Mouse (Mus musculus): ENCODE measurements around the gene Srd5a1. TPM values are rescaled to one million over a fixed set of nuclear protein-coding genes. Genes with fewer than 3 reads are reported as not detected.
"Not testable (repeated sequence)": the region's sequence is repeated elsewhere in the genome, so short reads cannot be mapped to it uniquely, and the experiment has no call there.

Gene Srd5a1
- polyA plus RNA-seq, 1 experiment: 3.4 TPM

DNA sequence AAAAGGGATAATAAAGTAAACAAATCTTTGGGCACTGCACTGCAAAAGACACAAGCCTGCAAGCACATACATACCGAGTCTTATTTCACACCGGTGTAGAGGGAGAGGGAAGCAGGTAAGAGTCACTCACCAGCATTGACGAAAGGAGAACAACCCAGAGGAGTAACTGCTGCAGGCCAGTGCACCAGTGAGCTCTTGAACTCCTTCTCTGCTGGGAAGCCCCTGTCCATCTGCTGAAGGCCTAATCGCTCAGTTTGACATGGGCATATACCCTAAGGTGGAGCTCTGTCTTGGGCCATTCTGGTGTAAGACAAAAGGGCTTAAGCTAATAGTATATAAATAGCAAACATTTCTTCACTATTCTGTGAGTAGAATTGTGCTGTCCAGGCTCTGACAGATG is 28.9 kb upstream of the Srd5a1 start:
- 93% methylated on average over 4 of the region's 4 CpGs for WGBS
- H3K4me3 ChIP-seq (replicated peaks; ENCODE audit: extremely low read depth, low read depth, low read length): no peak overlapping the region
- TF ChIP-seq POLR2A (IDR thresholded peaks at IDR 0.05; ENCODE audit: borderline replicate concordance, extremely low read depth, low read depth, low read length) (no peak), CTCF (IDR thresholded peaks at IDR 0.05; ENCODE audit: insufficient read depth, low read length) (no peak)
- no peak for DNase-seq
- H3K4me1 ChIP-seq (ENCODE audit: control insufficient read depth, insufficient read depth, low read length): no peaks in the 10 kb centered on the region

DNA sequence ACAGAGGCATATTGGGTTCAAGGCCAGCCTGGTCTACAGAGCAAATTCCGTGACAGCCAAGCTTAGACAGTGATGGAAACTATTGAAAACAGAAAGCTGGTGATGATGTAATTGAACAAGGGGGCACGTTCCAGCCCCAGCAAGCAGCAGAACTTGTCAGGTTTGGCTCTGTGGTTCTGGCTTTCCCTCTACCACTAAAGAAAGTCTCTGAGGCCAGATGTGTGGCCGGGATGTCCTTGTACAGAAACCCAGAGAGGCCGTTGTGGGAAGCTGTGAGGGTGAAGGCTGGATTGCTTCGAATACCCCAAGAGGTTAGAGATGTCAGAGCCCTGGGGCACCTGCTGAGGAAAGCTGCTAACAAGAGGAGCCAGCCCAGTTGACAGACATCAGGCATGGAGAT is 28.0 kb upstream of the Srd5a1 start:
- DNase-seq: no peak
- no peak overlapping the region for H3K4me3 ChIP-seq (replicated peaks; ENCODE audit: extremely low read depth, low read depth, low read length)
- WGBS: 84% methylated on average over 5 of the region's 5 CpGs
- H3K4me1 ChIP-seq (ENCODE audit: control insufficient read depth, insufficient read depth, low read length): no peaks in the 10 kb centered on the region
- TF ChIP-seq POLR2A (IDR thresholded peaks at IDR 0.05; ENCODE audit: borderline replicate concordance, extremely low read depth, low read depth, low read length) (no peak), CTCF (IDR thresholded peaks at IDR 0.05; ENCODE audit: insufficient read depth, low read length) (no peak)

DNA sequence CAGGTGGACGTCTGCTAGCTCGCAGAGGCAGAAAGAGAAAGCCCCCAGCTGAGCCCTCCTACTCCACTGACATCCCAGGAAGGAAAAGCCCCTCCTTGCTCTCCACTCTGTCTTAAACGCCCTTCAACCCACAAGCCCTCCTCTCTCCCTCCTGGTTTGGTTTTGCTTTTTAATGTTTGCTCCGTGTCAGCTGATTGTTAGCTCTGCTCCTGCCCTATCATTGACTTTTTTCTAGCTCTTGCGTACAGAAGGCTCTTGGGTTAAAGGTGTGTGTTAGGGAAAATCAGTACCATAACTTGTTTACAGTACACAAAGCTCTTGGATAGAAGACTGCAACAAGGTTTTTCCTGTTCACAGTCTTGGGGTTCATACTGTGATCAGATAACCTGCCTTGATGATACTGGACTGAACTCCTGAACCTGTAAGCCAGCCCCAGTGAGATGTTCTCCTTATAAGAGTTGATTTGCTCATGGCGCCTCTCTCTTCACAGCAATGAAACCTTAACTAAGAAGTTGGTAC is 26.9 kb upstream of the Srd5a1 start:
- TF ChIP-seq CTCF (IDR thresholded peaks at IDR 0.05; ENCODE audit: insufficient read depth, low read length) (no peak), POLR2A (IDR thresholded peaks at IDR 0.05; ENCODE audit: borderline replicate concordance, extremely low read depth, low read depth, low read length) (no peak)
- no peak for DNase-seq
- Histone ChIP-seq H3K4me1 (ENCODE audit: control insufficient read depth, insufficient read depth, low read length) (no peaks in the 10 kb centered on the region), H3K4me3 (replicated peaks; ENCODE audit: extremely low read depth, low read depth, low read length) (no peak overlapping the region)
- 71% methylated on average over 6 of the region's 6 CpGs for WGBS

DNA sequence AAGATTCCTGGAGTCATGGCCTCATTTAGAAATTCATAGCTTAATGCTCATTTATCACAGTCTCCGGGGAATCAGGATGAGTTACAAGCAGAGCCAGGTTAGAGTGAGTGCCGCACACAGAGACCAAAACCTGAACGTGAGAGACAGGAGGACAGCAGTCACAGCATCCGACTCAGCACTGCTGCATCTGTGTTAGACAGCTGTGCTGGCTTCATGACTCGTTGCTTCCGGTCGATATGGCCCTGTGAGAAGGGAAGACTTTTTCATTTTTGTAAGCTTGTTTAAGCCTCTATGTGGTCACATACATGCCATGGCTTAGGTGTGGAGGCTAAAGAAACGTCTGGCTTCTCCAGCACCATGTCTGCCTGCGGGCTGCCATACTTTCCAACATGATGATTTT is 26.4 kb upstream of the Srd5a1 start:
- H3K4me1 ChIP-seq (ENCODE audit: control insufficient read depth, insufficient read depth, low read length): no peaks in the 10 kb centered on the region
- 89% methylated on average over 9 of the region's 9 CpGs for WGBS
- TF ChIP-seq POLR2A (IDR thresholded peaks at IDR 0.05; ENCODE audit: borderline replicate concordance, extremely low read depth, low read depth, low read length) (no peak), CTCF (IDR thresholded peaks at IDR 0.05; ENCODE audit: insufficient read depth, low read length) (no peak)
- no peak for DNase-seq
- no peak overlapping the region for H3K4me3 ChIP-seq (replicated peaks; ENCODE audit: extremely low read depth, low read depth, low read length)

DNA sequence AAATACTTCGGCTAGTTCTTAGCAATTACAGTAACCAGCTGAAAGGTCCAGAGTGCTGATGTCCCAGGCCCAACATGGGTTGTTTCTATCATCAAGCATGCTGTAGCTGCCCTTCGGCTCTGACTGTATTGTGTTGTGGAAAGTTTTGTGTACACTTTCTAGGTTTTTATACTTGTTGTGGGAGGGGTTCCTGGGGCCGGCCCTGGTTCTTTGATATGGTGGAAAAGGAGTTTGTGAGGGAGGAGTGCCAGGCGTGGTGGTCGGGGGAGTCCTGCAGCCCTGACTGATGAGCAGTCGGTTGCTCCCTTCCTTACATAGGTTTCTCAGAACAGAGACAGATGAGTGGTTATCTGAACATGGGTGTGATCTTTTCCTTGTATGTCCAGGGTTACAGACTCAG is 25.6 kb upstream of the Srd5a1 start:
- DNase-seq: no peak
- WGBS: 77% methylated on average over 6 of the region's 6 CpGs
- no peaks in the 10 kb centered on the region for H3K4me1 ChIP-seq (ENCODE audit: control insufficient read depth, insufficient read depth, low read length)
- TF ChIP-seq CTCF (IDR thresholded peaks at IDR 0.05; ENCODE audit: insufficient read depth, low read length): no peak
- no peak for TF ChIP-seq POLR2A (IDR thresholded peaks at IDR 0.05; ENCODE audit: borderline replicate concordance, extremely low read depth, low read depth, low read length)
- no peak overlapping the region for H3K4me3 ChIP-seq (replicated peaks; ENCODE audit: extremely low read depth, low read depth, low read length)

DNA sequence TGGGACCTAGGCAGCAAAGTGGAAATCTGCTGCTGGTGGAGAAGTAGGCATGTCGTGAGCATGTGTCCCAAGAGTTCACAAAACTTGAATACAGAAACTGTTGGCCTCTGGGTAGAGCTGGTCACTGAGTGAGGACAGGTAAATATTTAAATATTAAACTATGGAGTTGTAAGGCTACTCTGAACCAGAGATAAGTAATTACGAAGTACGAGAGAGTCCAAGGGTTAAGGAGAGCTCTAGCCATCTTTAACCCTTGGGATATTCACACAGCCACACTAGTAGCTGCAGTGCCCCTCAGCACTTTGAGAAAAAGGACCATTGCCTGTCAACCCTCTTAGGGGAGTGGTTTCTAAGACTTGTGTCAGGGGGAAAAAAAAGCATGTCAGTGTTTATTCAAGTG is 25.1 kb upstream of the Srd5a1 start:
- WGBS: 75% methylated on average over 3 of the region's 3 CpGs
- TF ChIP-seq POLR2A (IDR thresholded peaks at IDR 0.05; ENCODE audit: borderline replicate concordance, extremely low read depth, low read depth, low read length) (no peak), CTCF (IDR thresholded peaks at IDR 0.05; ENCODE audit: insufficient read depth, low read length) (no peak)
- DNase-seq: no peak
- Histone ChIP-seq H3K4me3 (replicated peaks; ENCODE audit: extremely low read depth, low read depth, low read length) (no peak overlapping the region), H3K4me1 (ENCODE audit: control insufficient read depth, insufficient read depth, low read length) (no peaks in the 10 kb centered on the region)

DNA sequence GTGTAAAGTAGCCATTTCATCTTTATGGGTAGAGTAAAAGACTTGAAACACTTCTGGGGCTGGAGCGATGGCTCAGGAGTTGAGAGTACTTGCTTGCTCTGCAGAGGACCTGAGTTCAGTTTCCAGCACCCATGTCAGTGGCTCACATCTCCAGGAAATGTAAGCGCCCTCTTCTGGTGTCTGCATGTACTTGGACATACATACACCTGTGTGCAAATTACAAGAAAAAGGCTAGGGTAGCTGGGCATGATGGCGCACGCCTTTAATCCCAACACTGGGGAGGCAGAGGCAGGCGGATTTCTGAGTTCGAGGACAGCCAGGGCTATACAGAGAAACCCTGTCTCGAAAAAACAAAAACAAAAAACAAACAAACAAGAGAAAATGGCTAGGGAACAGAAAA is 24.6 kb upstream of the Srd5a1 start:
- DNase-seq; H3K4me3 ChIP-seq (replicated peaks; ENCODE audit: extremely low read depth, low read depth, low read length); H3K4me1 ChIP-seq (ENCODE audit: control insufficient read depth, insufficient read depth, low read length): not testable (repeated sequence)
- WGBS: 94% methylated on average over 7 of the region's 7 CpGs

DNA sequence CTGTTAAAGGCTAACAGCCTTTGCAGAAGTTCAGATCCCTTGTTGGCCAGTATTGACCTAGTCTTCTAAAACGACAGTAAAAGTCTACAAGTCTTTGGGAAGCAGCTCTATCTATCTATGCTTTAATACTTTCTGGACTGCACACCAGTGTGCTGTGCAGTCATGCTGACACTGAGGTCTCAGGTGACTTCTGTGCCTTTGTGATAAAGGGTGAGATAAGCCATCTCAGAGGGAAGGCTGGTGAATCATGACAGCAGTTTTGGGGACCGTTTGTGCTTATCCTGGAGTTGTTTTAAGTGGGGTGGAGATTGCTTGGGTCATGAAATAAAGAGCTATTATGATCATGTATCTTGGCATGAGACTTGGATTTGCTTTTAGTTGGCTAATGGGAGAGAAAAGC is 22.7 kb upstream of the Srd5a1 start:
- WGBS: 86% methylated on average over 2 of the region's 2 CpGs
- Histone ChIP-seq H3K4me3 (replicated peaks; ENCODE audit: extremely low read depth, low read depth, low read length) (no peak overlapping the region), H3K4me1 (ENCODE audit: control insufficient read depth, insufficient read depth, low read length) (no peaks in the 10 kb centered on the region)
- DNase-seq: no peak
- TF ChIP-seq CTCF (IDR thresholded peaks at IDR 0.05; ENCODE audit: insufficient read depth, low read length) (no peak), POLR2A (IDR thresholded peaks at IDR 0.05; ENCODE audit: borderline replicate concordance, extremely low read depth, low read depth, low read length) (no peak)

DNA sequence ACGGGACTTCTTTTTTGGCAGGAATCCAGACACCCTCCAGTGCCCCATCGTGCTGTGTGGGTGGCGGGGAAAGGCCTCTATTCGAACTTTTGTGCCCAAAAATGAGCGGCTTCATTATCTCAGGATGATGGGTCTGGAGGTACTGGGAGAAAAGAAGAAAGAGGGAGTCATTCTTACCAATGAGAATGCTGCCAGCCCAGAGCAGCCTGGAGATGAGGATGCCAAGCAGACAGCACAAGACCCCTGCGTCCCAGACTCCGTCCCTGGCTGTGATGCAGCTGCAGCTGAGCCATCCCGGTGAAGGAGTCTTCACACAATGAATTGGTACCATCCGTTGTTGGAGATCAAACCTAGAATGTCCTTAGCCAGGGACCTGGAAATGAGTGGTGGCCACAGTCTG is 22.3 kb upstream of the Srd5a1 start:
- no peak for TF ChIP-seq POLR2A (IDR thresholded peaks at IDR 0.05; ENCODE audit: borderline replicate concordance, extremely low read depth, low read depth, low read length)
- TF ChIP-seq CTCF (IDR thresholded peaks at IDR 0.05; ENCODE audit: insufficient read depth, low read length): no peak
- H3K4me3 ChIP-seq (replicated peaks; ENCODE audit: extremely low read depth, low read depth, low read length): no peak overlapping the region
- WGBS: 90% methylated on average over 9 of the region's 9 CpGs
- H3K4me1 ChIP-seq (ENCODE audit: control insufficient read depth, insufficient read depth, low read length): no peaks in the 10 kb centered on the region
- DNase-seq: no peak

DNA sequence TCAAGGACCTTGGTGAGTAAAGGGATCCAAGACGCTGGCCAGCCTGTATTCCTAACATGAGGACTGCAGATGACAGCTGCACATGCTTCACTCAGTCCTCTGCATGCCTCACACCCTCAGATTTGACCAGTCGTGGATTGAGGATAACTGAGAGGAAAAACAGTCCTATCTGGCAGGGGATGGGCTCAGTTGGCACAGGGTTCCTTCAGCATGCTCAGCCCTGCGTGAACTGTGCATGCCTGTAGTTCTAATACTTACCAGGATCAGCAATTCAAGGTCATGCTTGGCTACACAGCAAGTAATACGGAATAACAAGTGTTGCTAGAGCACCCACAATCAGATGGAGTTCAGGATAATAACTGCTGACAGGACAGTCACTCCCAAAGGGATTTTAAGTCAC is 20.4 kb upstream of the Srd5a1 start:
- 83% methylated on average over 4 of the region's 4 CpGs for WGBS
- no peak for TF ChIP-seq CTCF (IDR thresholded peaks at IDR 0.05; ENCODE audit: insufficient read depth, low read length)
- no peak for TF ChIP-seq POLR2A (IDR thresholded peaks at IDR 0.05; ENCODE audit: borderline replicate concordance, extremely low read depth, low read depth, low read length)
- H3K4me3 ChIP-seq (replicated peaks; ENCODE audit: extremely low read depth, low read depth, low read length): no peak overlapping the region
- no peaks in the 10 kb centered on the region for H3K4me1 ChIP-seq (ENCODE audit: control insufficient read depth, insufficient read depth, low read length)
- DNase-seq: no peak

DNA sequence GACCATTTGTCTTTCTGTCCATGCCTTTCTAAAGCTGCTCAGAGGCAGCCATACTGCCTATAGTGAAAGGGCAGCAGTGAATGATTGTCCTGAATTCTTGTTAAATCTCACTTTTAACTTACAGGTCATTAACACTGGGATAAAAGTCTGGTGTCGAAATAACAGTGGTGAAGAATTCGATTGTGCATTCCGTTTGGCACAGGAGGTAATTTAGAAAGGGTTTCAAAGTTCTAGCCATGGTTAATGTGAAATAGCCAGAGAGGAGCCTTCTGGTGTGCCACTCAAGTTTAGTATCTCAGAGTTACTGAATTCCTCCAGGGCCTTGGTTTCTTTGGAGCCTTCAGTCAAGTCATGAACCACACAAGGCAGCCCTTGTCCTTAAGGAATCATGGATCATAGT is 19.9 kb upstream of the Srd5a1 start:
- DNase-seq: no peak
- 95% methylated on average over 3 of the region's 3 CpGs for WGBS
- TF ChIP-seq CTCF (IDR thresholded peaks at IDR 0.05; ENCODE audit: insufficient read depth, low read length) (no peak), POLR2A (IDR thresholded peaks at IDR 0.05; ENCODE audit: borderline replicate concordance, extremely low read depth, low read depth, low read length) (no peak)
- H3K4me3 ChIP-seq (replicated peaks; ENCODE audit: extremely low read depth, low read depth, low read length): no peak overlapping the region
- H3K4me1 ChIP-seq (ENCODE audit: control insufficient read depth, insufficient read depth, low read length): no peaks in the 10 kb centered on the region

Data from lung, adult 2 months (tissue).